Mouse (Mus musculus): Measurements from ENCODE around the gene Mri1.

DNA sequence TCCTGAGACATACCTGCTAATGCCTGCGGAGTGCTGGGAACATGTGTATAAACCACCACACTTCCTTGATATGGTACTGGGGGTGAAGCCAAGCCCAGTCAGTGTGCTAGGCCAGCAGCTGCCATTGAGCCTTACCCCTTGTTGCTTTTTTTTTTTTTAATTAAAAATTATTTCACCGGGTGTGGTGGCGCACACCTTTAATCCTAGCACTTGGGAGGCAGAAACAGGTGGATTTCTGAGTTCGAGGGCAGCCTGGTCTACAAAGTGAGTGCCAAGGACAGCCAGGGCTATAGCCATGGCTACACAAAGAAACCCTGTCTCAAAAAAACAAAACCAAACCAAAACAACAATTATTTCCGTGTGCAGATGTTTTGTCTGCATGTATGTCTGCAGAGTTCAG, 52.1 kb downstream of the Mri1 start:
- TF ChIP-seq CTCF (IDR thresholded peaks at IDR 0.05; ENCODE audit: low read depth) (no peak), EP300 (IDR thresholded peaks at IDR 0.05; ENCODE audit: low read depth) (no peak)
